Mouse (Mus musculus) heart, adult 8-10 months (tissue): ENCODE results near the gene Brix1. TPM values are rescaled to one million over a fixed set of nuclear protein-coding genes. Genes with fewer than 3 reads are reported as not detected.
A peak's percentile ranks its signal among the peaks of the same experiment; 100 is the strongest.

Experiments
- DNase-seq: peaks from one replicate; pipeline ENCODE4 v3.0.0; 2022; ENCODE audit warnings: low spot score
- total RNA-seq, 4 experiments: library from RNA; stranded (reverse); gene quantifications; 2 replicates each; pipeline ENCODE4 v1.2.4; 2022

Brix1 gene
- total RNA-seq, 4 experiments from 2014 or later = 16.9 to 20.8 (median 19.0) TPM

DNA sequence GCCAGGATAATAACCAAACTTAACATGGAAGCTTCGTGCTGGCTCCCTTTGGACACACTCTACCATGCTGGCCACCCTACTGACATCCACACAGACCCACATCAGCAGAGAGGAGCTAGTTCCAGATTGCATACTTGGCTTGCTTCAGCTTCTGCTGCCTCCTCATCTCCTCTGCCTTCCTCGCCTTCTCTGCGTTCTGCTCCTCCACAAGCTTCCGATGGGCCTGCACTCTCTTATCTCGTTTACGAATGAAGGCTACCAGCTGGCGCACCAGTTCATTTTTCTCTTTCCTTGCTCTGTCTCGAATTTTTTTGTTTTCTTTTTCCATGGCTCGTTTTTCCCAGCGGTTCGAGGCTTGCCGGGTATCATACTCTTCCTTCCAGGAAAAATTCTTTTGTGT lies 24.8 kb downstream of the Brix1 start:
- DNase-seq = no peak

DNA sequence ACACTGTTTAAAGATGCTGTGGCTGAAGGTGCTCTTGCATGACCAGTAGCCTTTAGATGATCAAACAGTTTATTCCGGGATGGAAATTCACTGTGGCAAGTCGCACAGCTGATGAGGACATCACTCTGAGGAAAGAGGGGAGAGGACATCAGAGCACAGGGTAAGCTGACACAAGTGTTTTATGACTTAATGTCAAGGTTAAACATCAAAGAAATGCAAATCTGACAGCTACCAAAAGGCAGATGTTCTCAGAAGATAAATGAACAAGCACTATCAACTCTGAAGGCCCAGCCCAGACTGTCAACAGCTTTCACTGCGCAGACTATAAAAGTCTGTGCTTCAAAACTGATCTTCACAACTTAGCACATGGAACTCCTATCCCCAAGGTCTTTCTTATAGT lies 38.6 kb downstream of the Brix1 start:
- no peak for DNase-seq

DNA sequence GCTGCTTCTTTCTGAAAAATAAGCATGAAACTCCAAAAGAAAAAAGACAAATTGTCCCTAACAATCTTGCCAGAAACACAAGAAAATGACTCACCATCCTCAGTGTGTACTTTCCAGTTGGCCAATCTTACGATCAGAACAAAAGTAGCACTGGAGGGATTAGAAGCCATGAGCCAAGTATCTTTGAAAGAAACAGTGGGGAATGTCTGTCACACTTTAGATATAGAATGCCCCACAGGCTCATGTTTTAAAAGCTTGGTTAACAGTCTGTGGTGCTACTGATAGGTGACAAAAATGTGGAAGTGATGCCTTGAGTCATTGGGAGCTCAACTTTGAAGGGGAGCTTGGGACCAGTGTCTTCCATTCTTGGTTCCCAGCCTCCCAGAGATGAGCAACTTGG lies 43.5 kb downstream of the Brix1 start:
- peak; percentile 9 for DNase-seq

DNA sequence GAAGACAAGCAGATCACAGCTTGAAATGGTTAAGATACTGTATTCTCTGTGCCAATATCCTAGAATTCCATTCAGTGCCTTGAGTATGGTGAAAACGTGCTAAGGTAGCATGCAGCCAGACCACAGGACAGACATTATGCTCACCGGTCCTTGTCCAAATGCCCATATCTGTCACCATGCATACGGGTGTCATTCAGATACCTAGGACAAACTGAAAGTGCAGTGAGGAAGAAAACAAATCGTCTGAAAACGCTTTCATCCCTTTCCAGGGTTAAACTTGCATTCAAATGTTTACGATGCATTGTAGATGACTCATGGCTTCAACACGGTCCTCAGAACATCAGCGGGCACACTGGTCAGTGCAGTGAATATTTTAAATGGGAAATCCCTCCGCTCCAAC lies 44.3 kb downstream of the Brix1 start:
- DNase-seq = no peak

DNA sequence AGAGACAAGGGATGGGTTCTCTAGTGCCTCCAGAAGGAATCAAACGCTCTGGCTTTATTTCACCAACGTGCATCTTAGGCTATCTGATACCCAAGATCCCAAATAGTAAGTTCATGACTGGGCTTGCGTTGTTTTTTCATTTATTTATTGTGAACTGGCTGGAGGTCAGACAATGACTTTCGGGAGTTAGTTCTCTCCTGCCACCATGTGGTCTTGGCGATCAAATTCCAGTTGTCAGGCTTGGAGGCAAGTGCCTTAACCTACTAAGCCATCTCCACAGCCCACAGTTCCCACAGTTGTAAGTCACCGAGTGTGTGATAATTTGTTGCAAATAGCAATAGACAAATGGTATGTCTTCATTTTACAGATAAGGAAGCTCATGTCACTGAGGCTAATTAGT lies 45.8 kb downstream of the Brix1 start:
- no peak for DNase-seq

DNA sequence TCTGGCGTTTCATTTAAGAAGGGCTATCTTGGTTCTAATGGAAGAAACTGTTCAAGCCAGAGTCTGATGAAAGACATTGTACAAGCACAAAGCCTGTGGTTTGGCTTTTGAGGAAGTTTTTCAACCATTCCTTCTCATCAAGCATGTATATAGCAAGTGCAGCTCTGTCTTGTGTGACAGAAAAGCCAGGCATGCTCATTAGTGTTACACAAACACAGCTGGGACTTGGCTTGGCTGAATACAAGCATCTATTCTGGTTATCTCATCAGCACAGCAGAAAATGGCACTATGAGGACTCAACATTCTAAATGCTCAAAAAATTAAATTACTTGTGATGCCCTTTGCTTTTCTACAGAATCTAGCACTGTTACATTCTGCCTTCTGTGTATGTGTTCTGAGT lies 48.9 kb downstream of the Brix1 start:
- no peak for DNase-seq

DNA sequence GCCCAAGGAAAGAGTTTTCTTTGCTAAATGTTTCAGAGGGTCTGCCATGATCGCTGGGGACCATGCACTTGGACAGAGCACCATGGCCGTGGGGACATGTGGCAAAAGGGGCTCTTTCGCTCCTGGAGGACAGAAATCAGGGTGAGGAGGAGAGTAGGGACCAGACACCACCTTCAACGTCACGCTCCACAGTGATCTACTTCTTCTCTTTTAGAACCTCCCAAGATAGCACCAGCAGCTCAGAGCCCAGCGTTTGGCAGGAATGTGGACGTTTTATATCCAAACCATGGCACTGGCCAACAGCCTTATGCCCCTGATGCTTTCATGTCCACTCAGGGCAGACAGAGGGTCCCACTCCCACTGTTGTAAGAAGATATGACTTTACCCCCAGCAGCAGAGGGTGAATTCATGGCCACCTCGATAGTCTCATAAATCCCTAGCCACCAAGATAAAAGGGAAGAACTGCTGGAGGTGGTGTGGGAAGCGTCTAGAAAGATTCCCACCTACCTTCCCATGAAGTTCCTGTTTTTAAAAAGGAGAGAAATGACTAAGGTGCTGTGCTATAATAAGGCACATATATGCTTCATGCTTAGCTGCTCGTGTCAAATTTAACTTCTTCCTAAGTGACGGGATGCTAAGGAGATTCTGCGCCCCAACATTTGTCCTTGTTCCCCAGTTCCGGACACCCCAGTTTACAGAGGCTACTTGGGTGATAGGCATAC lies 59.0 kb downstream of the Brix1 start:
- DNase-seq = no peak

DNA sequence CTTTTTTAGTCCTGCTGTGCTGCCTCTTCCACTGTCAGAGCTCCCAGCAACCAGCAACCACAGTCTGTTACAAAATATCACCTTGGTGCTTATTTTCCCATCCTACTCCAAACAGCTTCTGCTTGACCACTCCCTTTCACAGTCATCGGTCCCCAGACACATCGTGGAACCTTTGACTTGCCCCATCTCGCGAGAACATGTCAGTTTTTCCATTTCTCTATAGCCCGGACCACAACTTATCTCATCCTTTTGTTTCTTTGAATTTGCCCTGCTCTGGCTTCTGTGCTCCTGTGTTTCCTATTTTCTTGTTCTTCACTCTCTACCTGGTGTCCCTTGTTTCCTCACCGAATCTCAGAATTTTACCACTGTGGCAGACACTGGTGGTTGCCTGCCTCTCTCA lies 59.6 kb downstream of the Brix1 start:
- no peak for DNase-seq

Other genes starting within 250 kb of the Brix1 start
- gene Gm21973, start 160.6 kb downstream of the Brix1 start, total RNA-seq = not detected
- gene Agxt2, start 127.4 kb downstream of the Brix1 start, total RNA-seq = not detected
- gene Dnajc21, start 15.4 kb downstream of the Brix1 start, total RNA-seq = 10 to 100 TPM; 32.7 to 37.0 (median 35.8) TPM
- gene Rad1, start 71 bp upstream of the Brix1 start, total RNA-seq = 10 to 100 TPM in 1 of 4 experiments, 1 to 10 TPM in 3; 7.7 to 10.3 (median 8.3) TPM
- not detected for gene Ttc23l, start 72.7 kb upstream of the Brix1 start, total RNA-seq
- 1 to 10 TPM; 3.3 to 4.1 (median 3.6) TPM for gene Rai14, start 228.7 kb upstream of the Brix1 start, total RNA-seq